Mouse (Mus musculus): Measurements from ENCODE around the gene Slc22a20. TPM values are rescaled to one million over a fixed set of nuclear protein-coding genes. Genes with fewer than 3 reads are reported as not detected.

The Slc22a20 gene
- polyA plus RNA-seq (2011; ENCODE audit: insufficient read depth, insufficient read length, low read depth, missing spikeins): not detected in 2 replicates

GRCm38 (mm10) chr19:5986043-5986442 lies at the start of gene Slc22a20:
Slc22a20 (minus strand) TSS chr19:5986143.
- H3K27me3 ChIP-seq (ENCODE audit: control insufficient read depth, insufficient read depth, low read length, poor library complexity, severe bottlenecking): no peaks in the 10 kb centered on the region
- H3K9me3 ChIP-seq (replicated peaks; ENCODE audit: control insufficient read depth, insufficient read depth, low read length, poor library complexity, severe bottlenecking): no peaks in the 10 kb centered on the region
- no peak within 1 kb of the TSS for H3K4me3 ChIP-seq (ENCODE audit: low read depth, low read length)
- H3K4me1 ChIP-seq (ENCODE audit: control insufficient read depth, insufficient read depth, low read length): peaks cover 12% of the 10 kb centered on the region
- no peak within 1 kb of the TSS for H3K9ac ChIP-seq (ENCODE audit: low read depth, poor library complexity, severe bottlenecking)
- no peaks in the 10 kb centered on the region for H3K36me3 ChIP-seq (ENCODE audit: control insufficient read depth, insufficient read depth, low read length, poor library complexity, severe bottlenecking)
- no peak within 1 kb of the TSS for H3K27ac ChIP-seq (ENCODE audit: insufficient read depth, low read length)
- TF ChIP-seq EP300 (IDR thresholded peaks at IDR 0.05; ENCODE audit: insufficient read depth, low read depth, low read length) (no peak), CTCF (IDR thresholded peaks at IDR 0.05; ENCODE audit: low read depth, low read length) (no peak), POLR2A (IDR thresholded peaks at IDR 0.05; ENCODE audit: insufficient read depth, low read length) (no peak)

- no peaks in the 10 kb centered on the region for H3K27me3 ChIP-seq (ENCODE audit: control insufficient read depth, insufficient read depth, low read length, poor library complexity, severe bottlenecking)
- no peak for TF ChIP-seq POLR2A (IDR thresholded peaks at IDR 0.05; ENCODE audit: insufficient read depth, low read length)
- TF ChIP-seq CTCF (IDR thresholded peaks at IDR 0.05; ENCODE audit: low read depth, low read length): no peak
- no peak for TF ChIP-seq EP300 (IDR thresholded peaks at IDR 0.05; ENCODE audit: insufficient read depth, low read depth, low read length)
- no peaks in the 10 kb centered on the region for H3K4me1 ChIP-seq (ENCODE audit: control insufficient read depth, insufficient read depth, low read length)
- H3K4me3 ChIP-seq (ENCODE audit: low read depth, low read length): no peak overlapping the region
- no peak overlapping the region for H3K27ac ChIP-seq (ENCODE audit: insufficient read depth, low read length)
- no peaks in the 10 kb centered on the region for H3K36me3 ChIP-seq (ENCODE audit: control insufficient read depth, insufficient read depth, low read length, poor library complexity, severe bottlenecking)
- H3K9ac ChIP-seq (ENCODE audit: low read depth, poor library complexity, severe bottlenecking): 0 out of 2 replicates have a peak overlapping the region, but pooled peaks have one; percentile 16
- H3K9me3 ChIP-seq (replicated peaks; ENCODE audit: control insufficient read depth, insufficient read depth, low read length, poor library complexity, severe bottlenecking): no peaks in the 10 kb centered on the region
These were observed 44.8 kb upstream of the Slc22a20 start for GRCm38 (mm10) chr19:6030520-6031280.

- no peak overlapping the region for H3K9ac ChIP-seq (ENCODE audit: low read depth, poor library complexity, severe bottlenecking)
- no peaks in the 10 kb centered on the region for H3K9me3 ChIP-seq (replicated peaks; ENCODE audit: control insufficient read depth, insufficient read depth, low read length, poor library complexity, severe bottlenecking)
- no peaks in the 10 kb centered on the region for H3K36me3 ChIP-seq (ENCODE audit: control insufficient read depth, insufficient read depth, low read length, poor library complexity, severe bottlenecking)
- H3K27me3 ChIP-seq (ENCODE audit: control insufficient read depth, insufficient read depth, low read length, poor library complexity, severe bottlenecking): no peaks in the 10 kb centered on the region
- H3K27ac ChIP-seq (ENCODE audit: insufficient read depth, low read length): no peak overlapping the region
- no peak for TF ChIP-seq CTCF (IDR thresholded peaks at IDR 0.05; ENCODE audit: low read depth, low read length)
- no peak for TF ChIP-seq POLR2A (IDR thresholded peaks at IDR 0.05; ENCODE audit: insufficient read depth, low read length)
- TF ChIP-seq EP300 (IDR thresholded peaks at IDR 0.05; ENCODE audit: insufficient read depth, low read depth, low read length): no peak
- no peak overlapping the region for H3K4me3 ChIP-seq (ENCODE audit: low read depth, low read length)
- H3K4me1 ChIP-seq (ENCODE audit: control insufficient read depth, insufficient read depth, low read length): no peaks in the 10 kb centered on the region
These were observed 43.5 kb upstream of the Slc22a20 start for GRCm38 (mm10) chr19:6029426-6029825.

- no peaks in the 10 kb centered on the region for H3K27me3 ChIP-seq (ENCODE audit: control insufficient read depth, insufficient read depth, low read length, poor library complexity, severe bottlenecking)
- H3K9ac ChIP-seq (ENCODE audit: low read depth, poor library complexity, severe bottlenecking): no peak overlapping the region
- no peaks in the 10 kb centered on the region for H3K9me3 ChIP-seq (replicated peaks; ENCODE audit: control insufficient read depth, insufficient read depth, low read length, poor library complexity, severe bottlenecking)
- H3K4me3 ChIP-seq (ENCODE audit: low read depth, low read length): no peak overlapping the region
- H3K27ac ChIP-seq (ENCODE audit: insufficient read depth, low read length): no peak overlapping the region
- no peak for TF ChIP-seq EP300 (IDR thresholded peaks at IDR 0.05; ENCODE audit: insufficient read depth, low read depth, low read length)
- no peak for TF ChIP-seq CTCF (IDR thresholded peaks at IDR 0.05; ENCODE audit: low read depth, low read length)
- TF ChIP-seq POLR2A (IDR thresholded peaks at IDR 0.05; ENCODE audit: insufficient read depth, low read length): no peak
- no peaks in the 10 kb centered on the region for H3K4me1 ChIP-seq (ENCODE audit: control insufficient read depth, insufficient read depth, low read length)
- H3K36me3 ChIP-seq (ENCODE audit: control insufficient read depth, insufficient read depth, low read length, poor library complexity, severe bottlenecking): no peaks in the 10 kb centered on the region
These were observed 43.0 kb upstream of the Slc22a20 start for GRCm38 (mm10) chr19:6028991-6029390.

GRCm38 (mm10) chr19:6023930-6024329 lies 38.0 kb upstream of the Slc22a20 start:
- Histone ChIP-seq H3K9me3 (replicated peaks; ENCODE audit: control insufficient read depth, insufficient read depth, low read length, poor library complexity, severe bottlenecking) (no peaks in the 10 kb centered on the region), H3K36me3 (ENCODE audit: control insufficient read depth, insufficient read depth, low read length, poor library complexity, severe bottlenecking) (no peaks in the 10 kb centered on the region), H3K27ac (ENCODE audit: insufficient read depth, low read length) (no peak overlapping the region), H3K9ac (ENCODE audit: low read depth, poor library complexity, severe bottlenecking) (no peak overlapping the region), H3K4me1 (ENCODE audit: control insufficient read depth, insufficient read depth, low read length) (no peaks in the 10 kb centered on the region), H3K4me3 (ENCODE audit: low read depth, low read length) (no peak overlapping the region), H3K27me3 (ENCODE audit: control insufficient read depth, insufficient read depth, low read length, poor library complexity, severe bottlenecking) (no peaks in the 10 kb centered on the region)
- TF ChIP-seq CTCF (IDR thresholded peaks at IDR 0.05; ENCODE audit: low read depth, low read length): no peak
- no peak for TF ChIP-seq POLR2A (IDR thresholded peaks at IDR 0.05; ENCODE audit: insufficient read depth, low read length)
- no peak for TF ChIP-seq EP300 (IDR thresholded peaks at IDR 0.05; ENCODE audit: insufficient read depth, low read depth, low read length)

- Histone ChIP-seq H3K4me3 (ENCODE audit: low read depth, low read length) (no peak overlapping the region), H3K4me1 (ENCODE audit: control insufficient read depth, insufficient read depth, low read length) (no peaks in the 10 kb centered on the region), H3K36me3 (ENCODE audit: control insufficient read depth, insufficient read depth, low read length, poor library complexity, severe bottlenecking) (no peaks in the 10 kb centered on the region), H3K27me3 (ENCODE audit: control insufficient read depth, insufficient read depth, low read length, poor library complexity, severe bottlenecking) (no peaks in the 10 kb centered on the region), H3K9me3 (replicated peaks; ENCODE audit: control insufficient read depth, insufficient read depth, low read length, poor library complexity, severe bottlenecking) (no peaks in the 10 kb centered on the region), H3K9ac (ENCODE audit: low read depth, poor library complexity, severe bottlenecking) (no peak overlapping the region), H3K27ac (ENCODE audit: insufficient read depth, low read length) (no peak overlapping the region)
- TF ChIP-seq EP300 (IDR thresholded peaks at IDR 0.05; ENCODE audit: insufficient read depth, low read depth, low read length): no peak
- TF ChIP-seq CTCF (IDR thresholded peaks at IDR 0.05; ENCODE audit: low read depth, low read length): no peak
- no peak for TF ChIP-seq POLR2A (IDR thresholded peaks at IDR 0.05; ENCODE audit: insufficient read depth, low read length)
These were observed 37.1 kb upstream of the Slc22a20 start for GRCm38 (mm10) chr19:6023059-6023458.

Data from ES-Bruce4 (cell line).